Mouse (Mus musculus): ENCODE results near the gene Tspan14. TPM values are rescaled to one million over a fixed set of nuclear protein-coding genes. Genes with fewer than 3 reads are reported as not detected.

Gene Tspan14
- total and polyA plus RNA-seq, 2 experiments from 2014 or later = 43.1 to 43.8 TPM

- DNase-seq (no peak), ATAC-seq (no peak)
- no peak overlapping the region for H3K27ac ChIP-seq (ENCODE audit: low read depth, low read length)
- H3K4me1 ChIP-seq (ENCODE audit: insufficient read depth) = peaks cover 3% of the 10 kb centered on the region; the same call in 1 of the 2 replicates
- H3K9me3 ChIP-seq (ENCODE audit: low read length) = no peaks in the 10 kb centered on the region
- no peak overlapping the region for H3K4me2 ChIP-seq (ENCODE audit: low read depth)
- H3K4me3 ChIP-seq (ENCODE audit: low read depth, low read length) = no peak overlapping the region
- H3K36me3 ChIP-seq (ENCODE audit: insufficient read depth) = peaks cover 37% of the 10 kb centered on the region
- no peaks in the 10 kb centered on the region for H3K27me3 ChIP-seq (ENCODE audit: insufficient read depth, low read length)
- no peak for TF ChIP-seq CTCF (IDR thresholded peaks at IDR 0.05; ENCODE audit: low read depth)
- WGBS = 88% methylated on average over 7 of the region's 7 CpGs
- H3K9ac ChIP-seq = no peak overlapping the region
These were observed 33.5 kb upstream of the Tspan14 start for GRCm38 (mm10) chr14:40999904-41000645.

GRCm38 (mm10) chr14:40996171-40996570, 29.6 kb upstream of the Tspan14 start:
- ATAC-seq = no peak
- Histone ChIP-seq H3K36me3 (ENCODE audit: insufficient read depth) (peaks cover 37% of the 10 kb centered on the region), H3K9me3 (ENCODE audit: low read length) (no peaks in the 10 kb centered on the region), H3K27me3 (ENCODE audit: insufficient read depth, low read length) (no peaks in the 10 kb centered on the region), H3K4me3 (ENCODE audit: low read depth, low read length) (no peak overlapping the region), H3K27ac (ENCODE audit: low read depth, low read length) (no peak overlapping the region), H3K9ac (no peak overlapping the region), H3K4me1 (ENCODE audit: insufficient read depth) (no peaks in the 10 kb centered on the region), H3K4me2 (ENCODE audit: low read depth) (no peak overlapping the region)
- 79% methylated on average over 3 of the region's 3 CpGs for WGBS
- no peak for DNase-seq
- no peak for TF ChIP-seq CTCF (IDR thresholded peaks at IDR 0.05; ENCODE audit: low read depth)

- H3K9me3 ChIP-seq (ENCODE audit: low read length) = no peaks in the 10 kb centered on the region
- DNase-seq = no peak
- H3K27ac ChIP-seq (ENCODE audit: low read depth, low read length) = no peak overlapping the region
- H3K27me3 ChIP-seq (ENCODE audit: insufficient read depth, low read length) = no peaks in the 10 kb centered on the region
- H3K4me3 ChIP-seq (ENCODE audit: low read depth, low read length) = no peak overlapping the region
- H3K9ac ChIP-seq = no peak overlapping the region
- no peak overlapping the region for H3K4me2 ChIP-seq (ENCODE audit: low read depth)
- H3K4me1 ChIP-seq (ENCODE audit: insufficient read depth) = no peaks in the 10 kb centered on the region
- WGBS = 89% methylated on average over 6 of the region's 6 CpGs
- TF ChIP-seq CTCF (IDR thresholded peaks at IDR 0.05; ENCODE audit: low read depth) = no peak
- no peak for ATAC-seq
- H3K36me3 ChIP-seq (ENCODE audit: insufficient read depth) = peaks cover 17% of the 10 kb centered on the region
These were observed 25.9 kb upstream of the Tspan14 start for GRCm38 (mm10) chr14:40992464-40992863.

GRCm38 (mm10) chr14:40988780-40989179, 22.2 kb upstream of the Tspan14 start:
- H3K27me3 ChIP-seq (ENCODE audit: insufficient read depth, low read length) = no peaks in the 10 kb centered on the region
- no peak for TF ChIP-seq CTCF (IDR thresholded peaks at IDR 0.05; ENCODE audit: low read depth)
- H3K4me3 ChIP-seq (ENCODE audit: low read depth, low read length) = no peak overlapping the region
- ATAC-seq (no peak), DNase-seq (no peak)
- no peak overlapping the region for H3K4me2 ChIP-seq (ENCODE audit: low read depth)
- H3K9me3 ChIP-seq (ENCODE audit: low read length) = no peaks in the 10 kb centered on the region
- H3K4me1 ChIP-seq (ENCODE audit: insufficient read depth) = no peaks in the 10 kb centered on the region
- H3K27ac ChIP-seq (ENCODE audit: low read depth, low read length) = no peak overlapping the region
- no peak overlapping the region for H3K9ac ChIP-seq
- WGBS = 92% methylated on average over 5 of the region's 5 CpGs
- peaks cover 4% of the 10 kb centered on the region; the same call in 1 of the 2 replicates for H3K36me3 ChIP-seq (ENCODE audit: insufficient read depth)

- no peaks in the 10 kb centered on the region for H3K36me3 ChIP-seq (ENCODE audit: insufficient read depth)
- WGBS = 94% methylated on average over 2 of the region's 2 CpGs
- no peak overlapping the region for H3K4me2 ChIP-seq (ENCODE audit: low read depth)
- H3K9ac ChIP-seq = no peak overlapping the region
- no peaks in the 10 kb centered on the region for H3K27me3 ChIP-seq (ENCODE audit: insufficient read depth, low read length)
- H3K4me1 ChIP-seq (ENCODE audit: insufficient read depth) = no peaks in the 10 kb centered on the region
- H3K9me3 ChIP-seq (ENCODE audit: low read length) = no peaks in the 10 kb centered on the region
- H3K4me3 ChIP-seq (ENCODE audit: low read depth, low read length) = no peak overlapping the region
- H3K27ac ChIP-seq (ENCODE audit: low read depth, low read length) = no peak overlapping the region
- ATAC-seq (no peak), DNase-seq (no peak)
- TF ChIP-seq CTCF (IDR thresholded peaks at IDR 0.05; ENCODE audit: low read depth) = no peak
These were observed 20.6 kb upstream of the Tspan14 start for GRCm38 (mm10) chr14:40987184-40987583.

GRCm38 (mm10) chr14:40985635-40986034, 19.0 kb upstream of the Tspan14 start:
- no peaks in the 10 kb centered on the region for H3K9me3 ChIP-seq (ENCODE audit: low read length)
- no peaks in the 10 kb centered on the region for H3K4me1 ChIP-seq (ENCODE audit: insufficient read depth)
- no peaks in the 10 kb centered on the region for H3K27me3 ChIP-seq (ENCODE audit: insufficient read depth, low read length)
- no peak for TF ChIP-seq CTCF (IDR thresholded peaks at IDR 0.05; ENCODE audit: low read depth)
- 81% methylated on average over 4 of the region's 4 CpGs for WGBS
- no peak for DNase-seq
- H3K36me3 ChIP-seq (ENCODE audit: insufficient read depth) = no peaks in the 10 kb centered on the region
- H3K9ac ChIP-seq = no peak overlapping the region
- no peak overlapping the region for H3K27ac ChIP-seq (ENCODE audit: low read depth, low read length)
- ATAC-seq = no peak
- no peak overlapping the region for H3K4me2 ChIP-seq (ENCODE audit: low read depth)
- H3K4me3 ChIP-seq (ENCODE audit: low read depth, low read length) = no peak overlapping the region

- Histone ChIP-seq H3K4me2 (ENCODE audit: low read depth) (no peak overlapping the region), H3K9ac (no peak overlapping the region), H3K9me3 (ENCODE audit: low read length) (no peaks in the 10 kb centered on the region), H3K27me3 (ENCODE audit: insufficient read depth, low read length) (no peaks in the 10 kb centered on the region), H3K4me3 (ENCODE audit: low read depth, low read length) (no peak overlapping the region), H3K27ac (ENCODE audit: low read depth, low read length) (no peak overlapping the region), H3K36me3 (ENCODE audit: insufficient read depth) (no peaks in the 10 kb centered on the region), H3K4me1 (ENCODE audit: insufficient read depth) (no peaks in the 10 kb centered on the region)
- TF ChIP-seq CTCF (IDR thresholded peaks at IDR 0.05; ENCODE audit: low read depth) = no peak
- DNase-seq (no peak), ATAC-seq (no peak)
- 78% methylated on average over 1 of the region's 1 CpGs for WGBS
These were observed 13.1 kb upstream of the Tspan14 start for GRCm38 (mm10) chr14:40979723-40980122.
